Mouse (Mus musculus) lung, adult 2 months (tissue): ENCODE data around the gene Asb18. TPM values are rescaled to one million over a fixed set of nuclear protein-coding genes. Genes with fewer than 3 reads are reported as not detected.

ENCODE experiments used
- DNase-seq: peaks from one replicate; pipeline ENCODE4 v3.0.0; 2022
- H3K4me1 ChIP-seq: fragments of 200-500 bp; 2 replicates; pipeline ENCODE4 v1.6.1; 2011; ENCODE audit warnings: low read length; ENCODE audit not compliant: control insufficient read depth, insufficient read depth
- H3K4me3 ChIP-seq: fragments of 200-500 bp; replicated peaks from 2 replicates; pipeline ENCODE3; 2011; ENCODE audit warnings: low read depth, mild to moderate bottlenecking, control low read depth, low read length; ENCODE audit errors: extremely low read depth
- CTCF ChIP-seq: fragments of 200-500 bp; IDR thresholded peaks from 2 replicates; pipeline ENCODE4 v1.5.1; 2011; ENCODE audit warnings: mild to moderate bottlenecking, low read length, control low read depth; ENCODE audit not compliant: insufficient read depth
- POLR2A ChIP-seq: fragments of 200-500 bp; IDR thresholded peaks from 2 replicates; pipeline ENCODE4 v1.6.1; 2011; ENCODE audit warnings: low read depth, mild to moderate bottlenecking, control low read depth, low read length, borderline replicate concordance; ENCODE audit errors: extremely low read depth
- WGBS: fragments of 180-500 bp; shearing (Covaris S2); methylation state at CpG from one replicate; pipeline ENCODE4 v1.1.7; 2018; 5-methylcytosine and 5-hydroxymethylcytosine counted together
- polyA plus RNA-seq: library from polyadenylated mRNA; depleted of rRNA; stranded (reverse); fragments of >200 nt; gene quantifications from 2 replicates; pipeline ENCODE4 v1.2.3, GENCODE M21; 2012

The Asb18 gene
- polyA plus RNA-seq, 1 experiment, result 1.4 TPM

GRCm38 (mm10) chr1:89934316-89935260 lies 79.9 kb downstream of the Asb18 start:
- no peaks in the 10 kb centered on the region for H3K4me1 ChIP-seq
- WGBS, result 28% methylated on average over 19 of the region's 19 CpGs
- no peak for DNase-seq
- TF ChIP-seq CTCF, result no peak
- TF ChIP-seq POLR2A, result no peak
- H3K4me3 ChIP-seq, result no peak overlapping the region

GRCm38 (mm10) chr1:89933786-89934185 lies 80.7 kb downstream of the Asb18 start:
- H3K4me1 ChIP-seq, result no peaks in the 10 kb centered on the region
- H3K4me3 ChIP-seq, result no peak overlapping the region
- DNase-seq, result no peak
- WGBS, result 17% methylated on average over 21 of the region's 21 CpGs
- TF ChIP-seq CTCF, result no peak
- TF ChIP-seq POLR2A, result no peak

- H3K4me3 ChIP-seq, result no peak overlapping the region
- WGBS, result 29% methylated on average over 6 of the region's 6 CpGs
- H3K4me1 ChIP-seq, result no peaks in the 10 kb centered on the region
- no peak for TF ChIP-seq CTCF
- DNase-seq, result no peak
Measured at GRCm38 (mm10) chr1:89933028-89933427, 81.4 kb downstream of the Asb18 start.

- Histone ChIP-seq H3K4me3 (no peak overlapping the region), H3K4me1 (no peaks in the 10 kb centered on the region)
- DNase-seq, result no peak
- WGBS, result 15% methylated on average over 16 of the region's 16 CpGs
- TF ChIP-seq POLR2A (no peak), CTCF (no peak)
Measured at GRCm38 (mm10) chr1:89932616-89933015, 81.8 kb downstream of the Asb18 start.

- Histone ChIP-seq H3K4me1 (0 out of 2 replicates have a peak, but pooled peaks cover 1% of the 10 kb centered on the region), H3K4me3 (no peak overlapping the region)
- TF ChIP-seq CTCF (no peak), POLR2A (no peak)
- 14% methylated on average over 19 of the region's 19 CpGs for WGBS
- no peak for DNase-seq
Measured at GRCm38 (mm10) chr1:89932021-89932423, 82.4 kb downstream of the Asb18 start.

- under 1% methylated on average over 33 of the region's 33 CpGs for WGBS
- no peak for TF ChIP-seq POLR2A
- TF ChIP-seq CTCF, result no peak
- 0 out of 2 replicates have a peak, but pooled peaks cover 3% of the 10 kb centered on the region for H3K4me1 ChIP-seq
- DNase-seq, result no peak
- H3K4me3 ChIP-seq, result no peak within 1 kb of the TSS
Measured at GRCm38 (mm10) chr1:89931120-89931519, 83.3 kb downstream of the Asb18 start, which contains the start of gene Gbx2. Gene Gbx2 (minus strand): TSS chr1:89931179.

GRCm38 (mm10) chr1:89930551-89930950 lies 83.9 kb downstream of the Asb18 start:
- TF ChIP-seq CTCF, result no peak
- TF ChIP-seq POLR2A, result no peak
- no peak for DNase-seq
- WGBS, result 1% methylated on average over 45 of the region's 45 CpGs
- H3K4me1 ChIP-seq, result 0 out of 2 replicates have a peak, but pooled peaks cover 3% of the 10 kb centered on the region
- H3K4me3 ChIP-seq, result no peak overlapping the region

GRCm38 (mm10) chr1:89929721-89930505 lies 84.6 kb downstream of the Asb18 start:
- DNase-seq, result no peak
- no peak overlapping the region for H3K4me3 ChIP-seq
- 2% methylated on average over 55 of the region's 55 CpGs for WGBS
- TF ChIP-seq CTCF, result no peak
- TF ChIP-seq POLR2A, result no peak
- 0 out of 2 replicates have a peak, but pooled peaks cover 3% of the 10 kb centered on the region for H3K4me1 ChIP-seq

GRCm38 (mm10) chr1:89929181-89929580 lies 85.3 kb downstream of the Asb18 start:
- TF ChIP-seq POLR2A, result no peak
- TF ChIP-seq CTCF, result no peak
- DNase-seq, result no peak
- Histone ChIP-seq H3K4me3 (no peak overlapping the region), H3K4me1 (0 out of 2 replicates have a peak, but pooled peaks cover 3% of the 10 kb centered on the region)
- 14% methylated on average over 6 of the region's 6 CpGs for WGBS
